Mouse (Mus musculus) Patski (cell line): ENCODE data around the gene Cnpy4. TPM values are rescaled to one million over a fixed set of nuclear protein-coding genes. Genes with fewer than 3 reads are reported as not detected.
A peak's percentile ranks its signal among the peaks of the same experiment; 100 is the strongest.

Source experiments
- ATAC-seq: fragments of 100-300 bp; one replicate; pipeline ENCODE4 v1.8.0; 2021
- CTCF ChIA-PET: fragments of 350-600 bp; sonication (Branson Sonifier 250); formaldehyde crosslinking; loops from one replicate; lab custom pipeline; 2022; ENCODE audit warnings: inconsistent platforms; lab: Charles Lee
- POLR2A ChIA-PET: fragments of 350-600 bp; sonication (Branson Sonifier 250); formaldehyde crosslinking; loops from one replicate; lab custom pipeline; 2022; ENCODE audit warnings: antibody characterized with exemption, inconsistent platforms; lab: Charles Lee
- DNase-seq: peaks from one replicate; pipeline ENCODE4 v3.0.0-alpha.2; 2011; ENCODE audit warnings: low read depth, low spot score
- H3K27me3 ChIP-seq: fragments of 371-371 bp; one replicate; pipeline ENCODE4 v1.5.1; 2021
- CTCF ChIP-seq: fragments of 100-300 bp; IDR thresholded peaks from one replicate; pipeline ENCODE4 v1.5.1; 2021
- in situ Hi-C: fragments of 300-500 bp; cut with MboI; formaldehyde crosslinking; loops from 3 replicates; pipeline ENCODE4 v1.11.1; 2018; ENCODE audit warnings: low pct_unique_long_range_greater_than_20kb, mixed read lengths
- polyA plus RNA-seq: library from polyadenylated mRNA; unstranded; gene quantifications from one replicate; pipeline ENCODE4 v1.2.3, GENCODE M21; 2021

Cnpy4 gene
- 68.3 TPM for polyA plus RNA-seq

GRCm38 (mm10) chr5:138186950-138187638, at the start of gene Cnpy4, which contains the start of gene Taf6:
Gene Cnpy4, plus strand, starts transcription at chr5:138187485.
Gene Taf6, minus strand, starts transcription at chr5:138187451.
- DNase-seq: peak; percentile 96
- POLR2A ChIA-PET: interaction anchor here (0.6 to 1.3 kb wide), 4 partner anchors 15 to 377 kb away, joined by 3 to 5 read pairs (median 3); partner anchors contain the start of gene Mcm7
- CTCF ChIA-PET: interaction anchor here (1.4 kb wide), 1 partner anchor 12 kb away, joined by 3 read pairs; no protein-coding TSS in a partner anchor
- ATAC-seq: peak; percentile 55
- no peaks in the 10 kb centered on the region for H3K27me3 ChIP-seq
- no peak for TF ChIP-seq CTCF
- in situ Hi-C loops: no loop called here

GRCm38 (mm10) chr5:138137935-138138549, 49.2 kb upstream of the Cnpy4 start:
- in situ Hi-C loops: loop anchor here (5.0 kb wide), 2 partner anchors 51 to 246 kb away; partner anchors contain the start of gene Zkscan1
- CTCF ChIA-PET: interaction anchor here (0.9 to 3.0 kb wide), 6 partner anchors 10 to 252 kb away, joined by 3 to 11 read pairs (median 4); no protein-coding TSS in a partner anchor

GRCm38 (mm10) chr5:138138585-138138984, 48.7 kb upstream of the Cnpy4 start:
- ChIA-PET POLR2A (interaction anchor here (1.6 kb wide), 1 partner anchor 29 kb away, joined by 4 read pairs; no protein-coding TSS in a partner anchor), CTCF (interaction anchor here (1.1 to 3.0 kb wide), 4 partner anchors 10 to 253 kb away, joined by 3 to 11 read pairs (median 4); no protein-coding TSS in a partner anchor)
- ATAC-seq (no peak), DNase-seq (no peak)
- no peaks in the 10 kb centered on the region for H3K27me3 ChIP-seq
- in situ Hi-C loops: loop anchor here (5.0 kb wide), 2 partner anchors 51 to 246 kb away; partner anchors contain the start of gene Zkscan1
- no peak for TF ChIP-seq CTCF

More at GRCm38 (mm10) chr5:138137935-138138549, 49.2 kb upstream of the Cnpy4 start:
- peak; percentile 78 for TF ChIP-seq CTCF
- POLR2A ChIA-PET: interaction anchor here (0.8 to 1.6 kb wide), 2 partner anchors 28 to 228 kb away, joined by 3 to 4 read pairs; no protein-coding TSS in a partner anchor
- ATAC-seq (peak; percentile 78), DNase-seq (no peak)
- H3K27me3 ChIP-seq: no peaks in the 10 kb centered on the region

- DNase-seq: no peak
- TF ChIP-seq CTCF: no peak
Measured at GRCm38 (mm10) chr5:138154390-138154789, 32.9 kb upstream of the Cnpy4 start.

GRCm38 (mm10) chr5:138155443-138155976, 31.8 kb upstream of the Cnpy4 start, which contains the start of gene Zfp113:
Gene Zfp113, minus strand, starts transcription at chr5:138155744.
- CTCF ChIA-PET: interaction anchor here (1.0 to 1.7 kb wide), 5 partner anchors 11 to 68 kb away, joined by 3 to 6 read pairs (median 5); no protein-coding TSS in a partner anchor

More at GRCm38 (mm10) chr5:138154390-138154789, 32.9 kb upstream of the Cnpy4 start:
- H3K27me3 ChIP-seq: no peaks in the 10 kb centered on the region
- ATAC-seq: no peak
- in situ Hi-C loops: no loop called here
- ChIA-PET CTCF (interaction anchor here (1.0 to 1.7 kb wide), 3 partner anchors 12 to 67 kb away, joined by 3 to 6 read pairs (median 5); no protein-coding TSS in a partner anchor), POLR2A (interaction anchor here (0.6 to 1.0 kb wide), 2 partner anchors 12 to 14 kb away, joined by 3 read pairs; no protein-coding TSS in a partner anchor)

GRCm38 (mm10) chr5:138160224-138160762, 27.0 kb upstream of the Cnpy4 start:
- no peak for TF ChIP-seq CTCF
- no peak for ATAC-seq
- CTCF ChIA-PET: interaction anchor here (1.1 to 1.8 kb wide), 2 partner anchors 10 to 64 kb away, joined by 3 to 6 read pairs; no protein-coding TSS in a partner anchor
- in situ Hi-C loops: loop anchor here (10.0 kb wide), 1 partner anchor 375 kb away; the partner anchor contains the start of genes Mepce and Zcwpw1
- POLR2A ChIA-PET: interaction anchor here (3.4 kb wide), 1 partner anchor 10 kb away, joined by 14 read pairs; no protein-coding TSS in a partner anchor
- no peak for DNase-seq
- no peaks in the 10 kb centered on the region for H3K27me3 ChIP-seq

More at GRCm38 (mm10) chr5:138155443-138155976, 31.8 kb upstream of the Cnpy4 start, which contains the start of gene Zfp113:
- H3K27me3 ChIP-seq: no peaks in the 10 kb centered on the region
- TF ChIP-seq CTCF: peak; percentile 93
- DNase-seq (peak; percentile 94), ATAC-seq (peak; percentile 88)
- POLR2A ChIA-PET: interaction anchor here (0.6 to 1.0 kb wide), 4 partner anchors 11 to 247 kb away, joined by 3 read pairs; no protein-coding TSS in a partner anchor
- in situ Hi-C loops: no loop called here

GRCm38 (mm10) chr5:138160842-138161665, 26.2 kb upstream of the Cnpy4 start, which contains the start of gene Cops6:
Gene Cops6, plus strand, starts transcription at chr5:138161071.
- CTCF ChIA-PET: interaction anchor here (1.1 to 1.8 kb wide), 2 partner anchors 9 to 65 kb away, joined by 3 to 6 read pairs; no protein-coding TSS in a partner anchor
- POLR2A ChIA-PET: interaction anchor here (3.4 kb wide), 1 partner anchor 9 kb away, joined by 14 read pairs; no protein-coding TSS in a partner anchor
- ATAC-seq: peak; percentile 87
- DNase-seq: no peak
- H3K27me3 ChIP-seq: no peaks in the 10 kb centered on the region
- in situ Hi-C loops: loop anchor here (10.0 kb wide), 1 partner anchor 376 kb away; the partner anchor contains the start of genes Mepce and Zcwpw1
- no peak for TF ChIP-seq CTCF

- DNase-seq (no peak), ATAC-seq (no peak)
- in situ Hi-C loops: loop anchor here (10.0 kb wide), 1 partner anchor 378 kb away; the partner anchor contains the start of genes Mepce and Zcwpw1
- no peaks in the 10 kb centered on the region for H3K27me3 ChIP-seq
- POLR2A ChIA-PET: interaction anchor here (1.7 to 3.4 kb wide), 2 partner anchors 7 to 18 kb away, joined by 3 to 14 read pairs; no protein-coding TSS in a partner anchor
- CTCF ChIA-PET: no interaction called here
- TF ChIP-seq CTCF: no peak
Measured at GRCm38 (mm10) chr5:138163046-138163445, 24.2 kb upstream of the Cnpy4 start.
